Mouse (Mus musculus): ENCODE results near the gene Pak4.
"Not testable (repeated sequence)": the region's sequence is repeated elsewhere in the genome, so short reads cannot be mapped to it uniquely, and the experiment has no call there.

The Pak4 gene

GRCm38 (mm10) chr7:28597642-28598446 lies at the start of gene Pak4, which contains the start of gene Samd4b:
Gene Pak4 (minus strand): TSS chr7:28598185.
Gene Samd4b (minus strand): TSS chr7:28598144.
- peak; percentile 99 for DNase-seq (ENCODE audit: low read depth)

DNA sequence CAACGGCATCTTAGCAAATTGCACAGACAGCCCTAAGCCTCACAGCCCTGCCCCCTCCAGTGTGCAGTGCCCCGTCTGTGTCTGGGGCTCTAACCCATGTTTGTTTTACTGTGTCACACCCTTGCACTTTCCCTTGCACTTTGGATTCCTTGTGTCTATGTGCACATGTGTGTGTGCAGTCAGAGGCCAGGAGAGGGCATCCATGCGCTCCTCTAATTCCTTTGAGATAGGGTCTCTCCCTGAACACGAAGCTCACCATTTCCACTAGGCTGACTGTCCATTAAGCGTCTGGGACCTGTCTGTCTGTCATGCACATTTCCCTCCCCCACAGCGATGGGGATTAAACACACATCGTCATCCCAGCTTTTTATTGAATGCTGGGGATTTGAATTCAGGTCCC lies 49.0 kb upstream of the Pak4 start:
- peak; percentile 61 for DNase-seq (ENCODE audit: low read depth)

- no peak for DNase-seq (ENCODE audit: low read depth)
Measured at GRCm38 (mm10) chr7:28645947-28646475, 48.0 kb upstream of the Pak4 start.

- DNase-seq (ENCODE audit: low read depth), result no peak
Measured at GRCm38 (mm10) chr7:28645366-28645765, 47.4 kb upstream of the Pak4 start.

DNA sequence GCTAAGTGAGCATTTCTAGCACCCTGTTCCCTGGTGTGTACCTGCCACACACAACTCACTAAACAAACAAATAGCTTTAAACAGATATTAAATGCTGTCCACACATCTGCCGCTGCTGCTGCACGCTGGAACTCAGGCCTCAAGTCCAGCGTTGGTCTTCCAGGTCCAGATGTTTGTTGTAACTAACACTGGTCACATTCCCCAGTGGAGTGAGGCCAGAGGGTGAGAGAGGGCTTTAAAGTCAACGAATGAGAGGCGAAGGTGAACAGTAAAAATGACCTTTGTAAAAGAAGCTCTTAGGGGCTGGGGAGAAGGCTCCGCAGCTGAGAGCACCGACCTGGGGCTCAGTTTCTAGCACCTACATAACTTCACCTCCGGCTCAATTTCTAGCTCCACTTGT lies 43.6 kb upstream of the Pak4 start:
- DNase-seq (ENCODE audit: low read depth), result no peak

- no peak for DNase-seq (ENCODE audit: low read depth)
Measured at GRCm38 (mm10) chr7:28637511-28637910, 39.5 kb upstream of the Pak4 start.

GRCm38 (mm10) chr7:28634128-28634527 lies 36.1 kb upstream of the Pak4 start:
- no peak for DNase-seq (ENCODE audit: low read depth)

GRCm38 (mm10) chr7:28631073-28631472 lies 33.1 kb upstream of the Pak4 start, which contains the start of gene Acp7:
Gene Acp7 (minus strand): TSS chr7:28631332.
- no peak for DNase-seq (ENCODE audit: low read depth)

- DNase-seq (ENCODE audit: low read depth), result no peak
Measured at GRCm38 (mm10) chr7:28624791-28625190, 26.8 kb upstream of the Pak4 start.

GRCm38 (mm10) chr7:28619098-28619715 lies 21.2 kb upstream of the Pak4 start:
- no peak for DNase-seq (ENCODE audit: low read depth)

- no peak for DNase-seq (ENCODE audit: low read depth)
Measured at GRCm38 (mm10) chr7:28605951-28606350, 8.0 kb upstream of the Pak4 start.

DNA sequence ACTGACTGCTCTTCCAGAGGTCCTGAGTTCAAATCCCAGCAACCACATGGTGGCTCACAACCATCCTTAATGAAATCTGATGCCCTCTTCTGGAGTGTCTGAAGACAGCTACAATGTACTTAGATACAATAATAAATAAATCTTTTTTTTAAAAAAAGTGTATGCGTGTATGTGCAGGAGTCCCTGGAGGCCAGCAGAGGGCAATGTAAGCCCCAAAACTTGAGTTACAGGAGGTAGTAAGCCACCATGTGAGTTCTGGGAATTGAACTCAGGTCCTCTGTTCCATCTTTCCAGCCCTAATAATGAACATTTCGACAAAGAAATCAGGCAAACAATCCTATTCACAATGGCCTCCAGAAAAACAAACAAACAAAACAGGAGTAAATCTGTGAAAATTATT lies 5.8 kb upstream of the Pak4 start:
- DNase-seq (ENCODE audit: low read depth), result not testable (repeated sequence)

GRCm38 (mm10) chr7:28603136-28603535 lies 5.2 kb upstream of the Pak4 start:
- no peak for DNase-seq (ENCODE audit: low read depth)

DNA sequence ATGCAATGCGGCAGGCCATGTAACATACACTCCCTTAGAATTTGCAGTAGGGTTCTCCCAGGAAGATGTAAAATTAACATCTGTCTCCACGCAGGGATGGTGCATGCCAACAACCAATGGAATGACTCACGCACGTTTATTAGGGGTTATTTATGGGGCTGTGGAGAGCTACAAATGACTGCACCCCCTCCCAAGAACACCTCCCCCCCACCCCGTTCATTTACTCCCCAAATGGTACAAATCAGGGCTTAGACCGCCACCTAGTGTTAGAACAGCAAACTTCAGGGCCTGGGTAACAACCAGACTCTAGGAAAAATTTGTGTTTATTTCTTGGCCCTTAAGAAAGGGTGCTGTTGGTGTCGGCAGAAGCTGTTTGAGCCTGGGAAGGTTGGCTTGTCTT lies 3.7 kb upstream of the Pak4 start:
- peak; percentile 85 for DNase-seq (ENCODE audit: low read depth)

GRCm38 (mm10) chr7:28601029-28601428 lies 3.0 kb upstream of the Pak4 start:
- peak; percentile 84 for DNase-seq (ENCODE audit: low read depth)

- DNase-seq (ENCODE audit: low read depth), result no peak
Measured at GRCm38 (mm10) chr7:28598951-28599350, 966 bp upstream of the Pak4 start.

DNA sequence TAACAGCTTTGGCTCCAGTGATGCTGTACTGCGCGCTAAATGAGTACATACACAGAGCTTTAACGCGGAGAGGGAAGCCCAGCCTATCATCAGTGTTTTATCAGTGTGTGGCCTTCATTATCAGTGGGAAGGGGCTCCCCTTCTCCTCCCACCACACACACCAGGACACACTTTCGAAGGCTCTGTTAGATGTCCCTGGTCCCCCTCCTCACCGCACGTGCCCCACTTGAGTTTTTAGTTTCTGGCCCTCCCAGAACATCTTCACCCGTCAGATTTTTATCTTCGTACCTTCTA lies 761 bp downstream of the Pak4 start:
- DNase-seq (ENCODE audit: low read depth), result no peak

DNA sequence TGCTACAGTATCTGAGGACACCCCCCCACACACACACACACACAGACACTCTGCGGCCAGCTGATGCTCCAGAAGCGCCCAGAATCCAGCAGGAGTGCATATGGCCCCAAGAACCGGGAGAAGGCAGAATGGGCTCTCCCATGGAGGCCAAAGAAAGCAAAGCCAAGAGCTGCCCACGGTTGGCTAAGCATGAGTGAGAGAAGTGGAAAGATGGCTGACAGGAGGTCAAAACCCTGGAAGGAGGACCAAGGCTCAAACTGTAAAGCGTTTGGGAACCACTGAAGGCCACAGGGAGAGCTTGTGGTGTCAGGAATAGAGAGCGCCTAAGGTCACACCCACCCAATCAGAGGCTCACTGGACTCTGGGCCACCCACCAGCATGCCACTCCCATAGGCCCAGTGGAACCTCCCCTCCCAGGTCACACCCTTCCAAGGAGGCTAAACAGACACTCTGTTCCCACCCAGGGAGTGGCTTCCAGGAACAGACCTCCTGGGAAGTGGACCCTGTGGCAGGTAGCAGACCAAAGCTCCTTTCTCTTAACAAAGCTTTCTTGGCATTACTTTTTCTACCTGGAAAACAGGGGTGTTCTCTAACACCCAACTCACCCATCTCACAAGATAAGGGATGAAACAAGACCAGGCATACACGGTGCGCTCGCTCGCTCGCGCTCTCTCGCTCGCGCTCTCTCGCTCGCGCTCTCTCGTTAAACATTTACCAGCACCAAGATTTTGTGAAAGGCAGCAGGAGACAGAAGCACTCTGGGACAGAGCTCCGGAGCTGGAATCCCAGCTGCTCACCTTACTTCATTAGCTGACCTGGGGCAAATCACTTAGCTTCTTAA lies 1.3 kb downstream of the Pak4 start:
- DNase-seq (ENCODE audit: low read depth), result no peak

GRCm38 (mm10) chr7:28595751-28596435 lies 2.1 kb downstream of the Pak4 start:
- no peak for DNase-seq (ENCODE audit: low read depth)

DNA sequence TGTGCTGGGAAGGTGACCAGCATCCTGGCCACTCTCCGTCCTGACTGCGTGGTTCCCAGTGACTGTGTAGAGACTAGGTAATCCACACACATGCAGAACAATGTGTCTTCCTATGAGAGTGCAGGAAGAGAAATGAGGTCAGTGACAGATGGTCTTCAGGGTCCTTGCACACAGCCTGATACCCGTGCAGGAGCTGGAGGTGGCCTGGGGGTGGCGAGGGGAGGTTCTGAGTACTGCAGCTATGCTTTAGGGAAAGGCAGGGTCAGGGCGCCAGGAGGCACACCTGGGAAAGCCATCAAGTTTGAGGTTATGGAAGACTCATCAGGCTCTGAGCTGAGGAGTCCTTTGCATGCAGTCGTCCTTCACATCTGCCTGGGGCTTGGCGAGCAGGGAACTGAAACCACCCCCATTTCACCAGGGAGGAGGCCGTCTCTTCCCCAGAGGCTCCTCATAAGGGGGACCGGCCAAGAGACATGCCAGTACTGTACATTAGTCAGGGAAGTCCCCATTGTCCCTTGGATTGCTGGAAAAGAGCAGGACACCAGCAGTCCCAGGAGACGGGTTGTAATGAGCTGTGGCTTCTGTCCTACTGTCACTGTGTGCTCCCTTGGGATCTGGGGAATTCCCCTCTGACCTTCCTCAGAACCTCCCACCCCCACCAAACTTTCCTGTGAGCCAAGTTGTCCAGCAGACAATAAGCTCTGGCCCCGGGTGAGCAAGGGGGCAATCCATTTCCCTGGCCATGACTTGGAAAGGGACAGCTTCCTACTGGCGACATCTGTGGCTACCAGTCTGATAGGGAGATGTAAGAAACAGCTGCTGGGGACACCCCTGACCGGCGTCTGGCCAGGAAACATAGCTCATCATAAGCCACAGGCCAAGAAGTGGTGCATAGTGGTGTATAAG lies 4.5 kb downstream of the Pak4 start:
- no peak for DNase-seq (ENCODE audit: low read depth)

DNA sequence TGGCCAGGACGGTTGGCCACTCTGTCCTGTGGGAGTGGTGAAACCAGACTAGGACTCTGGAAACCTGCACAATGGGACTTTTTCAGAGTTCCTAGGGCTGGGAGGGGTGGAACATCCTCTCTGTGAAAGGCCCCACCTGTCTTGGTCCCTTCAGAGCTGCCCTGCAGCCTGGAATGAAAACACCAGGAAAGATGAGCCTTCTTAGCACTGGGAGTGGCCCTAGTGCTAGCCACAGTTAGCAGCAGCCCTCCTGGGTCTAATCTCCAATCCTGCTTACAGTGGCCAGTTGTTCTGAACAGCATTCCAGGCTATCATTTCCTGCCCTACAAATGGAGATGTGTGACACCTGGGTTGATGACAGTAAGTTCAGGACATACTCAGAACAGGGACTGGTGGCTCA lies 6.1 kb downstream of the Pak4 start:
- no peak for DNase-seq (ENCODE audit: low read depth)

Data from naive thymus-derived CD4-positive, alpha-beta T cell, adult 2 months (primary cell).